Mouse (Mus musculus) thymus, adult 2 months (tissue): ENCODE measurements around the gene 4930519G04Rik.

Experiments
- CTCF ChIP-seq: fragments of 200-500 bp; IDR thresholded peaks from 2 replicates; pipeline ENCODE4 v1.5.1; 2012; ENCODE audit warnings: mild to moderate bottlenecking, control low read depth, low read length, moderate library complexity, borderline replicate concordance; ENCODE audit not compliant: control insufficient read depth, poor library complexity, insufficient read depth; ENCODE audit errors: extremely low read depth
- POLR2A ChIP-seq: fragments of 200-500 bp; IDR thresholded peaks from 2 replicates; pipeline ENCODE4 v1.6.1; 2012; ENCODE audit warnings: mild to moderate bottlenecking, low read length, control low read depth, moderate library complexity; ENCODE audit not compliant: control insufficient read depth, poor library complexity, insufficient read depth; ENCODE audit errors: extremely low read depth

GRCm38 (mm10) chr5:114888995-114889394 lies 35.5 kb downstream of the 4930519G04Rik start:
- TF ChIP-seq CTCF (no peak), POLR2A (no peak)
